Mouse (Mus musculus) embryonic facial prominence, embryonic 13.5 days (tissue): ENCODE results near the gene Cited2. TPM values are rescaled to one million over a fixed set of nuclear protein-coding genes. Genes with fewer than 3 reads are reported as not detected.

Experiments used
- ATAC-seq: fragments of 200-750 bp; cut with Nextera tagmentation; 2 replicates; pipeline ENCODE4 v1.8.0; 2017; ENCODE audit warnings: low read depth; ENCODE audit not compliant: insufficient number of reproducible peaks, insufficient read depth, low FRiP score, low TSS enrichment
- H3K27ac ChIP-seq: fragments of 300-500 bp; sonication (generic); 2 replicates; pipeline ENCODE4 v1.5.1; 2015; ENCODE audit warnings: moderate library complexity, mild to moderate bottlenecking, inconsistent platforms
- H3K27me3 ChIP-seq: fragments of 300-500 bp; sonication (generic); 2 replicates; pipeline ENCODE4 v1.6.1; 2015; ENCODE audit warnings: mild to moderate bottlenecking, inconsistent platforms
- H3K36me3 ChIP-seq: fragments of 300-500 bp; sonication (generic); 2 replicates; pipeline ENCODE4 v1.6.1; 2015; ENCODE audit warnings: mild to moderate bottlenecking, inconsistent platforms
- H3K4me1 ChIP-seq: fragments of 300-500 bp; sonication (generic); 2 replicates; pipeline ENCODE4 v1.6.1; 2015; ENCODE audit warnings: inconsistent platforms
- H3K4me2 ChIP-seq: fragments of 300-500 bp; sonication (generic); 2 replicates; pipeline ENCODE4 v1.6.1; 2015; ENCODE audit warnings: moderate library complexity, mild to moderate bottlenecking, inconsistent platforms
- H3K4me3 ChIP-seq: fragments of 300-500 bp; sonication (generic); 2 replicates; pipeline ENCODE4 v1.5.1; 2015; ENCODE audit warnings: mild to moderate bottlenecking, inconsistent platforms
- H3K9ac ChIP-seq: fragments of 300-500 bp; sonication (generic); 2 replicates; pipeline ENCODE4 v1.6.1; 2015; ENCODE audit warnings: mild to moderate bottlenecking, inconsistent platforms
- H3K9me3 ChIP-seq: fragments of 300-500 bp; sonication (generic); 2 replicates; pipeline ENCODE4 v1.6.1; 2016; ENCODE audit warnings: inconsistent platforms
- WGBS: fragments of 180-500 bp; shearing (Covaris S2); methylation state at CpG from one replicate; pipeline ENCODE4 v1.1.7; 2015; ENCODE audit warnings: mixed read lengths; 5-methylcytosine and 5-hydroxymethylcytosine counted together
- polyA plus RNA-seq: library from polyadenylated mRNA; unstranded; fragments of >200 nt; fragmentation: Nextera tagmentation; extraction: Ambion mirVana; gene quantifications from 2 replicates; pipeline ENCODE4 v1.2.1, GENCODE M21; 2015

Gene Cited2
- polyA plus RNA-seq, 1 experiment from 2014 or later, result 35.6 TPM

DNA sequence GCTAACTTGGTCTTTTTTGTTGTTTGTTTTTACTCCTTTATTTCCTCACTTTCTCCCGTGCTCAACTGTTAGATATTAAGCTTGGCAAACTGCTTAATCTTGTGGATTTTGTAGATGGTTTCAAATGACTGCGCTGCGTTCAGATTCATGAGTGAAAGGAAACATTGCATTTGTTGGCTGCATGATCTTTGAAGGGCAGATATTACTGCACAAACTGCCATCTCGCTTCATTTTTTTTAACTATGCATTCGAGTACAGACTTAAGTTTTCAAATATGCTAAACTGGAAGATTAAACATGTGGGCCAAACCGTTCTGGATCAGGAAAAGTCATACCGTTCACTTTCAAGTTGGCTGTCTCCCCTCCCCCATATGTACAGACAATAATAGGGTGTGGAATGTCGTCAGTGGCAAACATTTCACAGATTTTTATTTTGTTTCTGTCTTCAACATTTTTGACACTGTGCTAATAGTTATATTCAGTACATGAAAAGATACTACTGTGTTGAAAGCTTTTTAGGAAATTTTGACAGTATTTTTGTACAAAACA is 2.1 kb downstream of the Cited2 start:
- Histone ChIP-seq H3K4me3 (peak overlapping the region; percentile 86), H3K4me2 (peak overlapping the region; percentile 76), H3K9ac (peak overlapping the region; percentile 57), H3K36me3 (no peaks in the 10 kb centered on the region), H3K27ac (no peak overlapping the region), H3K9me3 (no peaks in the 10 kb centered on the region), H3K4me1 (peaks cover 26% of the 10 kb centered on the region), H3K27me3 (no peaks in the 10 kb centered on the region)
- 4% methylated on average over 8 of the region's 8 CpGs for WGBS
- ATAC-seq, result no peak

DNA sequence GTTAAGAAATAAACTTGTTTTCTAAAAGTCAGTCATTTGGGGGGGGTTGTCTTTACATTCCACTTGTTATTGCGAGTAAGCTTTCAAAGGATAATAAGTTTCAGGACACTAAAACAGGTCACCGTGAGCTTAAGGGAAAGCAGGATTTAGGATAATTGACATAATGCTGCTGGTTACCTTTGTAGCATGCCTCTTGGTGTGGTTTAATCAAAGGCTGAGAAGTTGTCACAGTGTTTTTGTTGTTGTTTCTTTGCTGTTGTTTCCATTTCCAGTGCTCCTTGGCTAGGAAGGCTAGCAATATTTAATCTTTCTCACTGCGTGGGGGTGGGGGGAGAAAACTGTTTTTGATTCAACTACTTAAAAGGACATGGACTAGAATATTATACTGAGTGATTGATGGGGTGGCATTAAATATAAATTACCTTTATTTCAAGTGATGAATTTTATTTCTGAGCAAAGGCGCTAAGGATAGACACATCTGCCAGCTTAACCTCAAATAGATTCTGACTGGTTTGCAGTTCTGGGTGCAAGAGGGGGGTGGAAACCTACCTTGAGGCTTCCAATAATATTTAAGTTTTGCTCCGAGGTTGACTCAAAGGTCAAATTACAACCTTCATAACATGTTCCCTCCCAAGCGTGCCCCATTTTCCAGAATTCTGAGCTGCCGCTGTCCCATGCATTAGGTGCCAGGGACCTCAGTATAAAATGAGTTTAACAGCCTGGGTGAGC is 2.8 kb downstream of the Cited2 start:
- WGBS, result 38% methylated on average over 7 of the region's 7 CpGs

DNA sequence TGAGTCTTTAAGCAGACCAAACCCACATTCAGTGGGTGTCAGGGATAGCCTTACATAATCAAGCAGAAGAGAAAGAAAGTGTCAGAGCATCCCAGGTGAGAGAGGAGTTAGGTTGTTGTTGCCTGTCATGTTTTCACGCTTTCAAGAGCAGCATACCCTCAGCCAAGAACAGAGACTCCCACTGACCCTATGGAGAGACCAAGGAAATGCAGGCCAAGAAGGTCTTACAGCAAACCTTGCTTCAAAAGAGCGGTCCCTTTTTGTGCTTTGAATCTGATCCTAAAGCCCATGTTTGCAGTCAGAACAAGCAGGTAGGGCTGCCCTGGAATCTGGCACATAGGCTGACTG is 3.3 kb downstream of the Cited2 start:
- peak overlapping the region; percentile 76 for H3K4me2 ChIP-seq
- no peaks in the 10 kb centered on the region for H3K36me3 ChIP-seq
- H3K27ac ChIP-seq, result no peak overlapping the region
- no peaks in the 10 kb centered on the region for H3K9me3 ChIP-seq
- no peaks in the 10 kb centered on the region for H3K27me3 ChIP-seq
- H3K9ac ChIP-seq, result 0 out of 2 replicates have a peak overlapping the region, but pooled peaks have one; percentile 32
- H3K4me3 ChIP-seq, result peak overlapping the region; percentile 24
- no peak for ATAC-seq
- 55% methylated on average over 2 of the region's 2 CpGs for WGBS
- H3K4me1 ChIP-seq, result peaks cover 26% of the 10 kb centered on the region

More for the DNA sequence above, 2.8 kb downstream of the Cited2 start:
- Histone ChIP-seq H3K4me3 (peak overlapping the region; percentile 24), H3K9me3 (no peaks in the 10 kb centered on the region), H3K36me3 (no peaks in the 10 kb centered on the region), H3K27ac (no peak overlapping the region), H3K27me3 (no peaks in the 10 kb centered on the region), H3K4me1 (peaks cover 26% of the 10 kb centered on the region), H3K9ac (0 out of 2 replicates have a peak overlapping the region, but pooled peaks have one; percentile 40), H3K4me2 (peak overlapping the region; percentile 76)
- ATAC-seq, result no peak

DNA sequence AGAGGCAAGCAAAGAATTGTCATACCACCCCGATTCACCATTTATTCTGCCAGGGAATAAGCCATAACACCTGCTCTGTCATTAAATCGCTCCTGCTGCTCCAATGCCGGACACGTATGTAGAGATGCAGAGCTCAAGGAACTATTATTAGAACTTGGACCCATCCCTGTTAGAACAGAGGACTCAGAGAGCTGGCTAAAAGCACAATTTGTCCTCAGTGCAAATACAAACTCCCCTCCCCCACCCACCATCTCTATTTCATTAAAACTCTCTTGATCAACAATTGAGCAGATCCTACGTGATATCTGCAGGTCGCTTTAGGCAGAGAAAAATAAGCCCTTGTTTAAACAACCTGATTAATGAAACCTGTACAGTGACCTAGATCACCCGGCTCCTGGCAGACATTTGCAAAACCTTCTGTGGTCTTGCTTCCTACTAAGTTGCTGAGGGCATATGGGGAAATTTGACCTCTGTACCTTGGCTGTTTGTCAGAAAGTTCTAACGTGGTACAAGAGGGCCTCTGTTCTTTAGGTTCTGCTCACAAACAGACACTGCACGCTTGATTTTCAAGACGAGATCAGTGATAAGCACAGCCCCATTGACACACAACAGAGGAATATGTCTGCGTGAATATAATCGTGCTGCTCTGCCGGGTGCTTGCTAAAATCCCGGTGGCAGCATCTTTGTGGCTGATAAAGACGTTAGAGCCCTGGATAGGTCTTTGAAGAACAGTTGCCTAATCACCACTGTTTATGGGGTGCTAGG is 4.3 kb downstream of the Cited2 start:
- WGBS, result 11% methylated on average over 15 of the region's 15 CpGs
- Histone ChIP-seq H3K27ac (peak overlapping the region; percentile 44; the same call in 1 of the 2 replicates), H3K27me3 (no peaks in the 10 kb centered on the region), H3K9me3 (no peaks in the 10 kb centered on the region), H3K9ac (no peak overlapping the region), H3K4me1 (peaks cover 26% of the 10 kb centered on the region), H3K4me3 (0 out of 2 replicates have a peak overlapping the region, but pooled peaks have one; percentile 9), H3K4me2 (peak overlapping the region; percentile 76), H3K36me3 (no peaks in the 10 kb centered on the region)
- no peak for ATAC-seq

DNA sequence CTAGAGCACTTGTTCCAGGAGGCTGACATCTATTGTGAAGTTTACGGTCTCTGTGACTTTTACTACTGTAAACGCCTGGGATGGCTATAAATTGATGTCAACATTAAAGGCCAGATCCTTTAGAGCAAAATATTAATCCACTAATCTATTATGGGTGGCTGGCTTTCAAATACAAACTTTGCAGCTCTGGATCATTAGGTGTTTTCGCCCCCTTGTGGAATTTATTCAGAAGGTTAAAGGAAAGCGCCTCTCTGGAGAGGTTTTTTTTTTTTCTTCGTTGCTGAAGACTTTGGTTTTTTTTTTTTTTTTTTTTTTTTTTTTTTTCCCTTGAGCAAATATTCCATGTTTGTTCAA is 4.9 kb downstream of the Cited2 start:
- Histone ChIP-seq H3K9me3 (no peaks in the 10 kb centered on the region), H3K9ac (no peak overlapping the region), H3K4me2 (peak overlapping the region; percentile 76), H3K36me3 (no peaks in the 10 kb centered on the region), H3K4me3 (no peak overlapping the region), H3K4me1 (peaks cover 26% of the 10 kb centered on the region), H3K27ac (peak overlapping the region; percentile 44; the same call in 1 of the 2 replicates), H3K27me3 (no peaks in the 10 kb centered on the region)
- no peak for ATAC-seq
- 8% methylated on average over 5 of the region's 5 CpGs for WGBS

DNA sequence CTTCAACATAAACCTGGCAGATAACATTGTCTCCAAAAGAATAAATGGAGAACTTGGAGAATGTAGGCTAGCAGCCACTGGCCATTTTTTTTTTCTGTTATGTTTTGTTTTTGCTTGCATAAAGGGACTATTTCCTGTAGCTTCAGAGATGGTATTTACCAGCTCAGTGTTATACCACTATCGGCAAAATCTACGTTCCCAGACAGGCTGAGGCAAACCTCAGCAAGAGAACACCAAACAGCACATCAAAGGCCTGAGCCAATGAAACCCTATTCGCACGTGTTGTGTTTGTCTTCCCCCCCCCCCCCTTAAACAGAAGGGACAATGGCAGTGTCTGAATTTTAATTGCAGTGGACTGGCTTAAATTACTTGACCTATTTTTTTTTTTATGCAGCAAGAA is 5.7 kb downstream of the Cited2 start:
- no peak for ATAC-seq
- Histone ChIP-seq H3K4me3 (no peak overlapping the region), H3K27ac (no peak overlapping the region), H3K9ac (no peak overlapping the region), H3K36me3 (no peaks in the 10 kb centered on the region), H3K27me3 (no peaks in the 10 kb centered on the region), H3K9me3 (no peaks in the 10 kb centered on the region), H3K4me1 (peaks cover 26% of the 10 kb centered on the region), H3K4me2 (no peak overlapping the region)
- WGBS, result 22% methylated on average over 4 of the region's 4 CpGs

DNA sequence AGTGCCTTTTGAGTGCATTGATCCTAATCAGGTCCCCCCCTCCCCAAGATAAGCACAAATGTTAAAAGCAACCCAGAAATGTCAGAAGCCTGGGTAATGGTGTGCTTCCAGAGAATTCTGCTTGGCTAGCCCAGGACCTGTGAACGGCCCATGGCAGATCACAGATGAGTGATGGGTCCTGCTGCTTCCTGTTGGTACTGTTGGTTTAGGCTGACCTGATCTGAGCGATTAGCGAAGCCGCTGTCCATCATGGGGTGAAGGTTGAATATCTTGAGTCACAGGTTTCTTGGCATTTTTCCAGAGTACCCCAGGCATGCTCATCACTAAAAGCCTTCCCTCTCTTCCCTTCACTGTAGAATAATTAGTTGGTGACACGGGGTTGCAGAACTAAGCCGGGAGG is 6.5 kb downstream of the Cited2 start:
- ATAC-seq, result no peak
- 60% methylated on average over 6 of the region's 6 CpGs for WGBS

DNA sequence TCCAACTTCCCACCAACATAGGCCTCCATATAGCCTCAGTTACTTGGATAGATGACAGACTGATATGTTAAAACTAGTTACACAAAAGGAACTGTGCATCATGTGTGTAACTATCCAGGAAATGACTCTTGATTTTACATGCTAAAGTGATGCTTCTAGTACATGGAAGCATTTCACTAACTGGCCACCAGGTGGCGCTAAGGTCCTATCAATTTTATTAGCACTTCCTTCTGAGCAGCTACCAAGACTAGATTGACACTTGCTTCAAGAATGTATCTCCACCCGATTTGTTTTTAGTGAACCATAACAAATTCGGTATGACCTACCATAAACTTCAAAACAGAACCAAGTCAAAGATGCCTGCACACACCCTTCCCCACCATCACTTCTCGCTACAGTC is 10.0 kb downstream of the Cited2 start:
- Histone ChIP-seq H3K4me3 (no peak overlapping the region), H3K9me3 (no peaks in the 10 kb centered on the region), H3K36me3 (no peaks in the 10 kb centered on the region), H3K27me3 (no peaks in the 10 kb centered on the region), H3K4me2 (no peak overlapping the region), H3K27ac (no peak overlapping the region), H3K4me1 (no peaks in the 10 kb centered on the region), H3K9ac (no peak overlapping the region)
- 12% methylated on average over 4 of the region's 4 CpGs for WGBS
- ATAC-seq, result no peak

More for the DNA sequence above, 6.5 kb downstream of the Cited2 start:
- no peak overlapping the region for H3K27ac ChIP-seq
- no peak overlapping the region for H3K9ac ChIP-seq
- H3K9me3 ChIP-seq, result no peaks in the 10 kb centered on the region
- H3K4me1 ChIP-seq, result peaks cover 26% of the 10 kb centered on the region
- no peak overlapping the region for H3K4me3 ChIP-seq
- no peaks in the 10 kb centered on the region for H3K36me3 ChIP-seq
- no peaks in the 10 kb centered on the region for H3K27me3 ChIP-seq
- no peak overlapping the region for H3K4me2 ChIP-seq

DNA sequence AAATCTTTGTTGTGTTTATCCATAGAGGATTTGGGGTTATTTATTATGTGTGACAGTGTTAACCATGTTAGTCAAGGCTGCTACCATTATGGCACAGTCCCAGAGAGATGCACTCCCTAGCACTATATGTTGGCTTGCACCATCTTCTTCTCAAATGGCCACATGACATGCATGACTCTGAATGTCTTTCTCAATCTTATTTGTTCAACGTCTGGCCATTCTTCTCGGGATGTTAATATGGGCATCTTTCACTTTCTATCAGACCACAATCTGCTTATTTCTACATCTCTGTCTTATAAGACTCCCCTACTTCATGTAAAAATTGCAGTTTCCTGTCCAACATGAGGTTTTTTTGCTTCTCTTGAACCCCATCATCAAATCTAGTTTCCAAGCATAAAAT is 19.6 kb downstream of the Cited2 start:
- Histone ChIP-seq H3K4me3 (no peak overlapping the region), H3K36me3 (no peaks in the 10 kb centered on the region), H3K9me3 (no peaks in the 10 kb centered on the region), H3K27ac (no peak overlapping the region), H3K9ac (no peak overlapping the region), H3K27me3 (no peaks in the 10 kb centered on the region), H3K4me2 (no peak overlapping the region), H3K4me1 (no peaks in the 10 kb centered on the region)
- ATAC-seq, result no peak
- 86% methylated on average over 2 of the region's 2 CpGs for WGBS

DNA sequence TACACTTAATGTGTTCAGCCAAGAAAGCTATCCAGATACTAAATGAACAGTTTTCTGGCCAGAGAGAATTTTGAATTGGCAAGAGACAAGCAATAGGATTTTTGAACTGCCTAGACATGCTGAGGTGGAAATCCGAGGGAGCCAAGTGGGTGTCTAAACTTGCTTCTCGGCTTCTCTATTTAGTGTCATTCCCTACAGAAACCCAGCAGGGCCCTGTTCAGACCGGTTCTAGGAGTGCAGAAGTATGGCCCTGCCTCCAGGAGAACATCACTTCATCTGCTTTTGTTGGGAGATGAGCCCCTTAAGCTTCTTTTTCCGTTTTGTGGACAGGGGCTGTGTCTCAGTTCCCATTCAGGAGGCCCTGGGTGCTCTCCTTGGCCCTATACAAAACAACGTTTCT is 29.5 kb downstream of the Cited2 start:
- no peak overlapping the region for H3K27ac ChIP-seq
- no peak for ATAC-seq

DNA sequence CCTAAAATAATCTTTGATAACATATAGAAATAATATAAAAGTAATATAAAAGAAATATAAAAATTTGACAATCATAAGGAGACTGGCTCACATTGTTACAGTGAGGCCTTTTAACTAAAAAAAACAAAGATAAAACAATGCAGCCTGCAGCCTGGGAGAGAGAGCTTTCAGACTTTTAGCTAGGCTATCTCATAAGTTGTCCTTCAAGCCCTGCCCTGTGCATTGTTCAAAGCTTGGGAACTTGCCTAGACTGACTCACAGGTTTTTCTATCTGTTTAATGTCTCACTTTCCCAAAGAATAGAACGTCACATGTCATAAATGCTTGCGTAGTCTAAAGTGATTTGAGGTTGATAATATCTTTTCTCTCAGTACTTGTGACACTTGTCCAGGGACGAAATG is 36.8 kb downstream of the Cited2 start:
- WGBS, result 81% methylated on average over 3 of the region's 3 CpGs
- Histone ChIP-seq H3K9ac (no peak overlapping the region), H3K27me3 (peaks cover 4% of the 10 kb centered on the region; the same call in 1 of the 2 replicates), H3K4me3 (no peak overlapping the region), H3K36me3 (no peaks in the 10 kb centered on the region), H3K9me3 (0 out of 2 replicates have a peak, but pooled peaks cover 6% of the 10 kb centered on the region), H3K27ac (no peak overlapping the region), H3K4me2 (no peak overlapping the region), H3K4me1 (no peaks in the 10 kb centered on the region)
- no peak for ATAC-seq

More for the DNA sequence above, 29.5 kb downstream of the Cited2 start:
- H3K36me3 ChIP-seq, result no peaks in the 10 kb centered on the region
- no peaks in the 10 kb centered on the region for H3K4me1 ChIP-seq
- 63% methylated on average over 5 of the region's 5 CpGs for WGBS
- no peak overlapping the region for H3K9ac ChIP-seq
- H3K27me3 ChIP-seq, result no peaks in the 10 kb centered on the region
- H3K4me3 ChIP-seq, result no peak overlapping the region
- 0 out of 2 replicates have a peak, but pooled peaks cover 6% of the 10 kb centered on the region for H3K9me3 ChIP-seq
- H3K4me2 ChIP-seq, result no peak overlapping the region
